Mouse (Mus musculus) layer of hippocampus, adult 9-11 months (tissue): Measurements from ENCODE around the gene Sh3rf1.
A peak's percentile ranks its signal among the peaks of the same experiment; 100 is the strongest.
"Not testable (repeated sequence)": the region's sequence is repeated elsewhere in the genome, so short reads cannot be mapped to it uniquely, and the experiment has no call there.

Experiments
- DNase-seq: peaks from one replicate; pipeline ENCODE4 v3.0.0; 2022

Gene Sh3rf1

GRCm38 (mm10) chr8:61375205-61375604 lies 151.5 kb downstream of the Sh3rf1 start:
- no peak for DNase-seq

GRCm38 (mm10) chr8:61378847-61379698 lies 155.4 kb downstream of the Sh3rf1 start:
- no peak for DNase-seq

- DNase-seq = no peak
Observed at GRCm38 (mm10) chr8:61384536-61384935, 160.9 kb downstream of the Sh3rf1 start.

- no peak for DNase-seq
Observed at GRCm38 (mm10) chr8:61385502-61386191, 162.0 kb downstream of the Sh3rf1 start.

- peak; percentile 60 for DNase-seq
Observed at GRCm38 (mm10) chr8:61386645-61387044, 163.0 kb downstream of the Sh3rf1 start.

GRCm38 (mm10) chr8:61387501-61387963 lies 163.9 kb downstream of the Sh3rf1 start:
- no peak for DNase-seq

- DNase-seq = no peak
Observed at GRCm38 (mm10) chr8:61388341-61388740, 164.7 kb downstream of the Sh3rf1 start.

GRCm38 (mm10) chr8:61390307-61391057 lies 166.8 kb downstream of the Sh3rf1 start:
- no peak for DNase-seq

GRCm38 (mm10) chr8:61391058-61391434 lies 167.4 kb downstream of the Sh3rf1 start:
- DNase-seq = no peak

- no peak for DNase-seq
Observed at GRCm38 (mm10) chr8:61397139-61397538, 173.5 kb downstream of the Sh3rf1 start.

- DNase-seq = no peak
Observed at GRCm38 (mm10) chr8:61397755-61398154, 174.1 kb downstream of the Sh3rf1 start.

- no peak for DNase-seq
Observed at GRCm38 (mm10) chr8:61402861-61403260, 179.2 kb downstream of the Sh3rf1 start.

GRCm38 (mm10) chr8:61403266-61404177 lies 179.8 kb downstream of the Sh3rf1 start:
- DNase-seq = no peak

- no peak for DNase-seq
Observed at GRCm38 (mm10) chr8:61404178-61404560, 180.5 kb downstream of the Sh3rf1 start.

GRCm38 (mm10) chr8:61409081-61409480 lies 185.4 kb downstream of the Sh3rf1 start:
- no peak for DNase-seq

- not testable (repeated sequence) for DNase-seq
Observed at GRCm38 (mm10) chr8:61409712-61410111, 186.0 kb downstream of the Sh3rf1 start.

- no peak for DNase-seq
Observed at GRCm38 (mm10) chr8:61419521-61419920, 195.8 kb downstream of the Sh3rf1 start.

GRCm38 (mm10) chr8:61420166-61420565 lies 196.5 kb downstream of the Sh3rf1 start:
- no peak for DNase-seq

GRCm38 (mm10) chr8:61421606-61422005 lies 197.9 kb downstream of the Sh3rf1 start:
- DNase-seq = peak; percentile 87

GRCm38 (mm10) chr8:61425125-61425524 lies 201.5 kb downstream of the Sh3rf1 start:
- no peak for DNase-seq

- peak; percentile 11 for DNase-seq
Observed at GRCm38 (mm10) chr8:61426072-61426471, 202.4 kb downstream of the Sh3rf1 start.

GRCm38 (mm10) chr8:61426671-61427070 lies 203.0 kb downstream of the Sh3rf1 start:
- no peak for DNase-seq
